18 mouse cellular contexts compared by ENCODE assay signal in genomic region chr15:13366606-13367005, GRCm38 (mm10).
A peak's percentile ranks its signal among the peaks of the same experiment; 100 is the strongest.
DNase-seq lines count a peak whose midpoint lies in the region; ATAC-seq and TF ChIP-seq lines count a peak whose summit lies in the region.
"Had no signal": no experiment of that assay in that cellular context is flagged by ENCODE, and none has a peak within 500 bp of the region (broad histone marks: within the 10 kb centered on the region; RNA-seq: fewer than 3 reads in every experiment).

No protein-coding gene starts in this region.

- POLR2A ChIA-PET in Patski (lab: Charles Lee), result interaction anchor here (0.6 kb wide), 1 partner anchor 201 kb away, joined by 3 read pairs; no protein-coding TSS in a partner anchor

- no peak for TF ChIP-seq CTCF in Patski (IDR thresholded peaks at IDR 0.05)

- in situ Hi-C loops in Patski (cut with MboI; ENCODE audit: low pct_unique_long_range_greater_than_20kb), result no loop called here

- H3K36me3 ChIP-seq in embryonic facial prominence, embryonic 14.5 days (ENCODE audit: control insufficient read depth, insufficient read depth, low read length), result no peaks in the 10 kb centered on the region
- H3K36me3 ChIP-seq in embryonic facial prominence, embryonic 10.5 days (replicated peaks), result no peaks in the 10 kb centered on the region
- no peaks in the 10 kb centered on the region for H3K36me3 ChIP-seq in midbrain, embryonic 11.5 days (ENCODE audit: control insufficient read depth, insufficient read depth, low read length)
- no peaks in the 10 kb centered on the region for H3K36me3 ChIP-seq in midbrain, embryonic 15.5 days (replicated peaks)
- H3K36me3 ChIP-seq: embryonic facial prominence, embryonic 13.5 days; forebrain, embryonic 15.5 days had no signal

- WGBS in embryonic facial prominence, embryonic 14.5 days, result 62% methylated on average over 4 of the region's 4 CpGs
- WGBS in embryonic facial prominence, embryonic 10.5 days, result 76% methylated on average over 4 of the region's 4 CpGs
- WGBS in midbrain, embryonic 11.5 days, result 84% methylated on average over 4 of the region's 4 CpGs
- 75% methylated on average over 4 of the region's 4 CpGs for whole genome bisulfite sequencing in midbrain, embryonic 15.5 days

- H3K9ac ChIP-seq in embryonic facial prominence, embryonic 14.5 days (ENCODE audit: low read depth, low read length), result no peak overlapping the region
- H3K9ac ChIP-seq in midbrain, embryonic 11.5 days (ENCODE audit: low read length), result no peak overlapping the region
- H3K9ac ChIP-seq in midbrain, embryonic 15.5 days, result no peak overlapping the region
- H3K9ac ChIP-seq: embryonic facial prominence, embryonic 13.5 days; forebrain, embryonic 13.5 days; forebrain, embryonic 15.5 days; forebrain, postnatal 0 days had no signal

- no peak for ATAC-seq in embryonic facial prominence, embryonic 14.5 days (ENCODE audit: low read depth)
- no peak for ATAC-seq in midbrain, embryonic 11.5 days (ENCODE audit: low FRiP score)
- ATAC-seq in midbrain, embryonic 15.5 days (replicated peaks), result no peak
- no peak for ATAC-seq in Patski
- ATAC-seq: forebrain, embryonic 13.5 days; forebrain, embryonic 15.5 days; forebrain, postnatal 0 days had no signal

- H3K27ac ChIP-seq in embryonic facial prominence, embryonic 14.5 days (replicated peaks; ENCODE audit: low read depth, low read length), result no peak overlapping the region
- H3K27ac ChIP-seq in embryonic facial prominence, embryonic 10.5 days (replicated peaks), result no peak overlapping the region
- no peak overlapping the region for H3K27ac ChIP-seq in midbrain, embryonic 11.5 days (ENCODE audit: low read depth, low read length)
- H3K27ac ChIP-seq in midbrain, embryonic 15.5 days, result no peak overlapping the region
- H3K27ac ChIP-seq: embryonic facial prominence, embryonic 13.5 days; forebrain, embryonic 13.5 days; forebrain, embryonic 15.5 days had no signal

- CTCF ChIA-PET in Patski (lab: Charles Lee), result interaction anchor here (0.6 to 1.4 kb wide), 4 partner anchors 9 to 296 kb away, joined by 3 to 4 read pairs (median 4); no protein-coding TSS in a partner anchor

- no peaks in the 10 kb centered on the region for H3K9me3 ChIP-seq in embryonic facial prominence, embryonic 14.5 days (ENCODE audit: control insufficient read depth, low read length)
- no peaks in the 10 kb centered on the region for H3K9me3 ChIP-seq in embryonic facial prominence, embryonic 10.5 days
- no peaks in the 10 kb centered on the region for H3K9me3 ChIP-seq in midbrain, embryonic 11.5 days (ENCODE audit: control insufficient read depth, low read length)
- H3K9me3 ChIP-seq in midbrain, embryonic 15.5 days, result no peaks in the 10 kb centered on the region
- H3K9me3 ChIP-seq: embryonic facial prominence, embryonic 13.5 days; forebrain, embryonic 13.5 days; forebrain, embryonic 15.5 days had no signal

- H3K4me2 ChIP-seq in embryonic facial prominence, embryonic 14.5 days (ENCODE audit: low read depth, low read length), result no peak overlapping the region
- H3K4me2 ChIP-seq in midbrain, embryonic 11.5 days, result no peak overlapping the region
- no peak overlapping the region for H3K4me2 ChIP-seq in midbrain, embryonic 15.5 days
- H3K4me2 ChIP-seq: embryonic facial prominence, embryonic 13.5 days; forebrain, embryonic 13.5 days; forebrain, embryonic 15.5 days had no signal

- H3K4me1 ChIP-seq in embryonic facial prominence, embryonic 14.5 days (ENCODE audit: control insufficient read depth, insufficient read depth, low read length), result no peaks in the 10 kb centered on the region
- peaks cover 5% of the 10 kb centered on the region for H3K4me1 ChIP-seq in embryonic facial prominence, embryonic 10.5 days
- H3K4me1 ChIP-seq in midbrain, embryonic 11.5 days (ENCODE audit: control insufficient read depth, insufficient read depth, low read length), result no peaks in the 10 kb centered on the region
- H3K4me1 ChIP-seq in midbrain, embryonic 15.5 days, result no peaks in the 10 kb centered on the region
- H3K4me1 ChIP-seq: embryonic facial prominence, embryonic 13.5 days; forebrain, embryonic 13.5 days; forebrain, embryonic 15.5 days had no signal

- no peaks in the 10 kb centered on the region for H3K27me3 ChIP-seq in embryonic facial prominence, embryonic 14.5 days (replicated peaks; ENCODE audit: control insufficient read depth, insufficient read depth, low read length)
- no peaks in the 10 kb centered on the region for H3K27me3 ChIP-seq in embryonic facial prominence, embryonic 10.5 days (replicated peaks; ENCODE audit: low read depth, poor library complexity, severe bottlenecking)
- no peaks in the 10 kb centered on the region for H3K27me3 ChIP-seq in midbrain, embryonic 11.5 days (ENCODE audit: control insufficient read depth, insufficient read depth, low read length)
- no peaks in the 10 kb centered on the region for H3K27me3 ChIP-seq in midbrain, embryonic 15.5 days (replicated peaks)
- H3K27me3 ChIP-seq in Patski, result no peaks in the 10 kb centered on the region
- H3K27me3 ChIP-seq: embryonic facial prominence, embryonic 13.5 days; forebrain, embryonic 13.5 days; forebrain, embryonic 15.5 days had no signal

- peak; percentile 8 for DNase-seq in embryonic facial prominence, embryonic 14.5 days (ENCODE audit: low spot score)
- no peak for DNase-seq in embryonic facial prominence, embryonic 10.5 days (ENCODE audit: low spot score)
- DNase-seq in midbrain, embryonic 11.5 days (ENCODE audit: low spot score, missing footprints), result peak; percentile 62
- DNase-seq in Patski (ENCODE audit: low read depth, low spot score), result peak; percentile 51
- DNase-seq in heart, adult 18-20 months, result no peak
- DNase-seq in urinary bladder, adult 18-20 months (ENCODE audit: low spot score in 2 of 2), result no peak
- DNase-seq: adrenal gland, postnatal 10 days; adrenal gland, postnatal 25 days; cerebellum, adult 11-12 months; cerebellum, adult 2 months; cerebellum, adult 9-10 months; cerebellum, postnatal 10 days; cerebellum, postnatal 25 days; forebrain, postnatal 0 days had no signal

- no peak overlapping the region for H3K4me3 ChIP-seq in embryonic facial prominence, embryonic 14.5 days (ENCODE audit: low read depth, low read length)
- H3K4me3 ChIP-seq in embryonic facial prominence, embryonic 10.5 days, result no peak overlapping the region
- H3K4me3 ChIP-seq in midbrain, embryonic 11.5 days (ENCODE audit: low read depth, low read length), result no peak overlapping the region
- H3K4me3 ChIP-seq in midbrain, embryonic 15.5 days, result no peak overlapping the region
- H3K4me3 ChIP-seq: embryonic facial prominence, embryonic 13.5 days; forebrain, embryonic 13.5 days; forebrain, embryonic 15.5 days had no signal

Comparison
In these comparisons a context has a peak if more than half of its experiments do, and no peak if none do; other contexts are left out.
1. DNase-seq: peak in embryonic facial prominence, embryonic 14.5 days (single experiment), midbrain, embryonic 11.5 days (single experiment) and Patski (single experiment); none in embryonic facial prominence, embryonic 10.5 days (single experiment), heart, adult 18-20 months (0 of 2) and urinary bladder, adult 18-20 months (0 of 2).